Mouse (Mus musculus) WW6 (cell line): Measurements from ENCODE around the gene Fam207a.

Experiments used
- DNase-seq: peaks from one replicate; pipeline ENCODE4 v3.0.0-alpha.2; 2013; ENCODE audit warnings: low read depth, low spot score

Gene Fam207a

DNA sequence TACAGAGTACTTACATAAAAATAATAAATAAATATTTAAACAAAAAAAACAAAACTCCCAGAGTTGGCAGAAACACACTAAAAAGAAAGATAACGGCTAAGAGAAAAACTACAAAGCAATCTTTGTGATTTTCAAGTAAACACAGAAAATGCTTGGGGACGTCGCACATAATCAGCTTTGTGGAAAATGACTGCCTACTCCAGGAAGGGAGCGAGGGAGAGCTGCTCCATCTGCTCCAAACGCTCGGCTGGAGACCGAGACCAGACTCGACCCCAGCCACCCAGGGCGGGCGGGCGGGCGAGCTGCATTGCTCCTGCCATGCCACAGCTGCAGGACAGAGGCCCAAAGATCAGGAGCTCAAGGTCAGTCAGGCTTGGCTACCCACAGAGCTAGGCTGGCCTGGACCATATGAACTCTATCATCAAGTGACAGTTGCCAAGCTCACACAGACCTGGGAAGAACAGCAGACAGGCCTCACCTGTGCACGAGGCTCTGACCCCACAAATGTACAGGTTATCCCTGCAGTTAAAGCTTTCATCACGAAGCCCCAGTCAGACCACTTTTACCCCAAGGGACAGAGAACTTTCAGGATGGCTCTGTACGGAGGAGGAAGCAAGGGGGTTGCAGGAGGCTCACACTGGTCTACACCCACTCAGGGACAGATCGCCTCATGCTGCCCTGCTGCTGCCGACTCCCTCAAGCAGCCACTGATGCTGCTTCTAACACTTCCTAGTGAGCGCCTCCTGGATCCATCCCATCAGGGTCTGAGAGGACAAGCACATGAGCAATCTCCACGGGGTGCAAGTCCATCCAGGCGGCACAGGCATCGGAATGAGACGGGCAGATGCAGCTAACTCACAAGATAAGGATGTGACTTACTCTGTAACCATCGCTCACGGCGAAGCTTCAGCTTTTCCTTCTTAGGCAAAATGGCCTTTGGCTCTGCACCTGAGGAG is 12.3 kb downstream of the Fam207a start:
- DNase-seq: no peak

- DNase-seq: no peak
Observed at GRCm38 (mm10) chr10:77500636-77501035, 14.9 kb downstream of the Fam207a start.

- no peak for DNase-seq
Observed at GRCm38 (mm10) chr10:77498254-77498653, 17.3 kb downstream of the Fam207a start.

DNA sequence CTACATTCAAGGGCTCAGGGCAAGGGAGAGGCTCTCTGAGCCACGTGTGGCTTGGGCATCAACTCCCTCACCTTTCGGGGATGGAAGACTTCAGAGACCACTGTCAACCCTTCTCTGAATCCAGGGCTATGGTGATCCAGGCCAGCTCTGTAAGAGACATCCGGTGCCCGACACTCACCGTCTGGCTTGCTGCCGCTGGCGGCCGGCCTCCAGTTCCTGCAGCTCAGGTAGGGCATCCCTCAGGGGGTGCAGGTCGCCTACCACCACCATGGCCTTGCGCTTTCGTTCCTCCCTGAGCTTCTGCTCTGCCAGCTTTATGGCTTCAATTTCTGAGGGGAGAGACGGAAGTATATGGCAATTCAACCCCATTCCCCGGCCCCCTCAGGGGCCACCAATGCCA is 18.4 kb downstream of the Fam207a start:
- no peak for DNase-seq

DNA sequence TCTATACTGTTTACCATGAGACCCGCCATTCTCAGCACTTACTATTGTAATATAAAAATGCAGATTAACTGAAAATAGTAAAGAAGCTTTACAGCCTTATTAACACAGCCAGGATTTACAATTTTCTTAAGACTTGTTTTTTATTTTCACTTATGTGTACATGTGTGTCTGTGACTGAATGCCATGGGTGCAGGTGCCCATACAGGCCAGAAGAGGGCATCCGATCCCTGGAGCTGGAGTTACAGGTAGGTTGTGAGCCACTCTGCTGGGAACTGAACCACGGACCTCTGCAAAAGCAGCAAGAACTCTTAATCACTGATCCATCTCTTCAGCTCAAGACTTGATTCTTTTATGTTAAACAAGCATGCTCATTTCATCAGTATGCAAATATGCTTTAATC is 22.7 kb downstream of the Fam207a start:
- no peak for DNase-seq

DNA sequence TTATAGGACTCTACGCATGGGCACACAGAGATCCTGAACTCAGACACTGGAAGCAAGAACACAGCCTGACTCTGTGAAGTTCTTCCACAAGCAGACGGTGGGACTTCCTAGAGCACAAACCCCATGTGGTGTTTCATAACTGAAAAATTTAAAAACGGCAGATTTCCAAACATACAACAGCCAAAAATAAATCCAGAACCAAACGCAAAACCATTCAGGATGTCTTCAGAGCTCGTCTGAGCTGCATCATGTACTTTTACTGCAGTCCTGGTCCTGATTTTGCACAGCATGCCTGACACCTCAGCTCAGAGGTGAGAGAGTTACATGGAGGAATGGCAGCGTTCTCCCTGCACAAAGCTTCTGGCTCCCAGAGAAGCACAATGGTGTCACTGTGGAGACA is 24.0 kb downstream of the Fam207a start:
- DNase-seq: no peak

DNA sequence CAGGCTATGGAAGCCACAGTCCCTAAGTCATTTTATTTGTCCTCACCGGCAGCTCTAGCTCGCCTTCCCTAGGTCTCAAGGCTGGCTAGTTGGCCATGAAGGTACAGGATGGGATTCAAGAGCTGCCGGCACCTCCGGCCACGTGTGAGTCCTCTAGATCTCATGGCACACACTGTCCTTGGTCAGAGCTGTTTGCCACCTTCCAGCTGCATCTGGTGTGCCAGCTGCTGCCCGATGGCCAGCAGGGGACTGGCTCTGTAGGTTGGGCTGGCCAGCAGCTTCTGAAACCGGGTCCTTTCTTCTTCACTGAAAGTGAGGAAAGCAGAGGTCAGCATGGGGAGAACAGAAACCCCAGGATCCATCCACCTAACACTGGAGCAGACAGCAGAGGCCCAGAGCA is 27.4 kb downstream of the Fam207a start:
- DNase-seq: no peak

DNA sequence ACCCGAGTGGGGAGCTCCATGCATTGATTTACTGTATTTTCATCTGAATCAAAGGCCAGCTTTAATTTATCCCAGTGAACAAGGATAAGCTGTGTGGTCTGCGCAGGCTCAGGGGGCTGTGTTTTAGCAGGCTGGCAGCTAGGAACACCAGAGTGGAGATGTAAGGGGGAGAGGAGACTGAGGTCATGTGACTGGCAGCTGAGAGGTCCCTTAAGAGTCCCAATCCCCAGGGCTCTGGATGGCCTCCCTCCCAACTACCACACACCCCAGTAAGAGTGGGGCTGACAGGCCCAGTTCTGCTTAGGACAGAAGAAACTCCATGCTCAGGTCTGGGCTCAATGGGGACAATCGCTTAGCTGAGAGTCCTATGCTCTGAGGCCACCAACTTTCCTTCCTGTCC is 29.8 kb downstream of the Fam207a start:
- DNase-seq: no peak

GRCm38 (mm10) chr10:77484205-77484935 is 31.2 kb downstream of the Fam207a start:
- DNase-seq: peak; percentile 26

DNA sequence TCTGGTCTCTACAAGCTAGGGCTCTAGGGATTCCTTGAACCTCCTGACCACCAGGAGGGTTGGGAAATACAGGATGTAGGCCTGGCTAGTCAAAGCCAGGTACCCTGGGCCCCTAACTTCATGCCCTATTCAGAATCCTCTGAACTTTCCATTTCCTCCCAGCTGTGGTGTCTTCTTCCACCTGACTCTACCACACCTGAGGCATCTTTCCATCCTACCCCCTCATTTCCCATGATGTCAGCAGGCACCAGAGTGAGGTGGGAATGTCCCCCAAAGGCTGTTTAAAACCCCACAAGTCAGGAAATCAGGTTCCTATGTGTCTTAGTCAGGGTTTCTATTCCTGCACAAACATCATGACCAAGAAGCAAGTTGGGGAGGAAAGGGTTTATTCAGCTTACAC is 33.8 kb downstream of the Fam207a start:
- no peak for DNase-seq

GRCm38 (mm10) chr10:77479972-77480371 is 35.6 kb downstream of the Fam207a start:
- no peak for DNase-seq

DNA sequence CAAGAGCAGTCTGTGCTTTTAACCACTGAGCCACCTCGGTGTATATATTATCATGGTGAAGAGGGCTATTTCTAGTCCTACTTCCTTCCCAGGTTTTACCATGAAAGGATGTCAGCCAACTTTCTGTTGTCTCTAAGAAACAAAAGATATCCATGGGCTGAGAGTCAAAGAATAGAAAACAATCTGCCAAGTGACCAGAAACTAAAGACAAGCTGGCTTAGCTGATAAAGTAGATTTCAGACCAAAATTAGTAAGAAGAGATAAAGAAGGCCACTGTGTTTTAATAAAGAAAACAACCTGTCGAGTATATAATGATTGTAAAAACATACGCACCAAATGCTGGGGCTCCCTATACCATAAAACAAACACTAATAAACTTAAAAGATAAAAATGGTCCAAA is 38.7 kb downstream of the Fam207a start:
- no peak for DNase-seq

- no peak for DNase-seq
Observed at GRCm38 (mm10) chr10:77472188-77472587, 43.4 kb downstream of the Fam207a start.

GRCm38 (mm10) chr10:77471512-77471911 is 44.1 kb downstream of the Fam207a start:
- no peak for DNase-seq

- DNase-seq: no peak
Observed at GRCm38 (mm10) chr10:77470763-77471162, 44.8 kb downstream of the Fam207a start.

DNA sequence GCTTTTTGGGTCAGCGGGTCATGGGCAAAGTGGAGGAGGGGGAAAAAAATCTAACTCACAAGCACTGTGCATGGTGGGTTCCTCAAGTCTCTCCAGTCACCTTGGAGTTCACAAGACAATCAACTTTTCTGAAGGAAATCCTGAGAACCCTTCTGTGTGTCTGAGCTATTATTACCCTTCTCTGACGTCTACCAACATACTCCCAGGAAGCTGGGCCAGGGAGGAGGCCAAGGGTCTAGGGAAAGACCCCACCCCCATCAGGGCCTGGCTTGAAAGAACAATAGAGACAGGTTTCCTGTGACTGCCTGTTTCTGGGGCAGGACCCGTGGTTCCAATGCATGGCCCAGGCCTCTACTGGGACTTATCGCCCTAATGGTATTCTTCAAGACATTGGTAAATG is 46.9 kb downstream of the Fam207a start:
- DNase-seq: no peak

DNA sequence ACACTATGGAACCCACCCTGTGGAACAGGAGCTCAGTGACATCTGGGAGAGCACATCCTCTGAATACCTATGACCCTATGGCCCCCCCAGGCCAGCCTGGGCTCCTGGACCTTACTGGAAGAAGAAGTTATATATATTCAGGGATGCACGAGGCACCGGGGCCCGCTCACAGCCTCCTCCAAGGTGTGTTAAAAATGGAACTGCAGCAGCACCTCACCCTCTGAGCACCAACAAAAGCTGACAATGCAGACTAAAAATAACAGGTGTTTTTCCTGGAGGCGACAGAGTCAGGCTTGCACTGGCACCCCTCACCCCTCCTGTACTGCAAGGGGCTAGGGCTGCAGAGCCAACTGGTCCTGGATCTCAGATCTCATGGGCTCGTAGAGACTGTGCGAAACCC is 48.2 kb downstream of the Fam207a start:
- DNase-seq: no peak

- no peak for DNase-seq
Observed at GRCm38 (mm10) chr10:77465902-77466301, 49.7 kb downstream of the Fam207a start.

DNA sequence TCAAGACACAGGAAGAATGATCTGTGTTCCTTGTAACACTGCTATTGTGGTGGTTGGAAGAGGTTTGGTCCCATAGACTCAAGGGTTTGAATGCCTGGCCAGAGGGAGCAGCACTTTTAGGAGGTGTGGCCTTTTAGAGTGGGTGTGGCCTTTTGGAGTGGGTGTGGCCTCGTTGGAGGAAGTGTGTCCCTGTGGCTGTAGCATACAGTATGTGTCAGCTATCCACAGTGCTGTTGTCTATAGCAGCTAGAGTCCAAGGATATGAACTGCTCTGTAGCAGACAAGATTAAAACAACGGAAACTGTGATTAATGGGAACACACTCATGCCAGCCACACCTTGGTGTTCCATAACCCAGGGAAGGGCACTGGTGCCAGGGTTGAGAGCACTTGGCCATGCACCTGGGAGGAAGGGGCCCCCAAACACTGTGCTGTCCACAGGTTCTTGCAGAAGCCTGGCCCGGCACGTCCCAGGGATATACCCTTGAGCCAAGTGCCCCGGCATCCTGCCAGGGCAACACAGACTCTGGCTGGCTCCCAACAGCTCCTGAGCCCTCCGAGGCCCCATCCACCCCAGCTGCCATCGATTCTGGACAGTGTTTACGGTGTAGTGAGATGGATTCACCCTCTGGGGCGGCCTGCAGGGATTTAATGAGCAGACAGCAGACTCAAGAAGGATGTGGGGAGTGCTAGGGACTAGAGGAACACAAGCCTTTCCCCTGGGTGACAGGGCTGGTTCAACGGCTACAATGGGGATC is 51.2 kb downstream of the Fam207a start:
- no peak for DNase-seq

- DNase-seq: no peak
Observed at GRCm38 (mm10) chr10:77461161-77461560, 54.4 kb downstream of the Fam207a start.

DNA sequence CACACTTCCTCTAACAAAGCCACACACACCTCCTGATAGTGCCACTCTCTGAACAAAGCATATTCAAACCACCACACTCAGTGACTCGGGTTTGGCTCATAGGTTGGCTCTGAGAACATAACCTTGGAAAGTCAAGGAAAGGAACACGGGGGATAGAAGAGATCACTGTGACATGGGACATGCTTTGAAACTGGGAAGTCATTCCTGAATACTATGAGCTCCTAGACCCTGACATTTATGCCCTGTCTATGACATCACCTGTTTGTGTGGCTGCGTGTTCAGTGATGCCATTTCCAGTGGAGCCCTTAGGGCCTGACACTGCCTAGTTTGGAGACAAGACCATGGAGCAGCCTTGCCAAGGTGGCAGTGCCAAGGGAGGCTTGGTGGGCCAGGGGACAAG is 57.9 kb downstream of the Fam207a start:
- DNase-seq: no peak

DNA sequence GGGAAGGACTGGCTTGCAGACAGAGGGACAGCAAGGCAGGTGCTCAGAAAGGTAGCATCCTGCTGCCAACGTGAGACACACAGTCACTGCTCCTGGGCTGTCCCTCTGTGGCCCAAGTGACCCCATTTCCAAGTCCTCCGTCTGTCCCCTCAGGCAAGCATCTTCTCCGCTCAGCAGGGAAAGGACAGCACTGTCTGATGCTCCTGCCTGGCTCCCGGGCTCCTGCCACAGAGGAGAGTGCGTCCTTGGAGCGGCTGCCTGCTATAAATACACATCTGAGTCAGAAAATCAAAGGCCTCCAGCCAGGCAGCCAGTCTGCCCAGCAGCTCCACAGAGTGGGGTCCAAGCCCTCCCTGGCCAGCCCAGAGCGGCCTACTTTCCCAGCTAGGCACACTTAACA is 59.1 kb downstream of the Fam207a start:
- no peak for DNase-seq
